Mouse (Mus musculus): ENCODE results near the gene Pclo.

Gene Pclo

GRCm38 (mm10) chr5:14514631-14515523 is at the start of gene Pclo:
Gene Pclo, plus strand, starts transcription at chr5:14514918.
- peak; percentile 90 for DNase-seq (ENCODE audit: low read depth, low spot score)

GRCm38 (mm10) chr5:14494431-14494830 is 20.3 kb upstream of the Pclo start:
- peak; percentile 87 for DNase-seq (ENCODE audit: low read depth, low spot score)

DNA sequence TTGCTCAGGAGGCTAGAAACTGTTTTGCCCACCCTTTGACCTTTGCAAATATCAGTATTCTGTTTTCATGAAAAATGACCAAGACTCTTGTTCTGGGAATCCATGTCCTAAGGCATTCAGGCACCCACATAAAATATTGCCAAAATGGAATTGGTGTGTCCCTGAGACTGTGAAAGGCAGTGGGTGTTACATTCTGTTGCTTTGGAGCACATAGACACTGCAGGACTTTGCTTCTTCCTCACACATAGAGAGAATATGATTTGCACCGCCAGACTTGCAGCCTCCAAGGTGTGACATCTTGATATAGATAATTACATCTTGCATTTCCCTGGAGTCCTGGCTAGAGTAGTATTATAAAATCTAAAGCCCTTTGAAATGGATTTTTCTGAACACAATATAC is 6.2 kb upstream of the Pclo start:
- no peak for DNase-seq (ENCODE audit: low read depth, low spot score)

DNA sequence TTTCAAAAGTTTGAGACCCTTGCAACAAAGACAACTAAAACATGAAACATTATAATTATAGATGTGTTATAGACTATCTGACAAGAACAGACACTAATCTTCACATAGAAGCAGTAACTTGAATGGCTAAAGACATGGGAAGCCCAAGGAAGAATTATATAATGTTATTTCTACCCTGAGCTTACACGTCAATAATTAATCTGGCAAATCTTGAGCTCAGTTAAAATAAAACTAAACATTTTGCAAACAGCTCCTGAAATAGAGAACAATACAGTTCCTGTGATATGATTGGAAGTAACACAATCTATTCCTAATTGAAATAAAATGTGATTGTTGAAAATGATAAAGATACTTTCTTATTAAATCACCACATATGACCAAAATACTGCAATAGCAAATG is 5.1 kb upstream of the Pclo start:
- no peak for DNase-seq (ENCODE audit: low read depth, low spot score)

DNA sequence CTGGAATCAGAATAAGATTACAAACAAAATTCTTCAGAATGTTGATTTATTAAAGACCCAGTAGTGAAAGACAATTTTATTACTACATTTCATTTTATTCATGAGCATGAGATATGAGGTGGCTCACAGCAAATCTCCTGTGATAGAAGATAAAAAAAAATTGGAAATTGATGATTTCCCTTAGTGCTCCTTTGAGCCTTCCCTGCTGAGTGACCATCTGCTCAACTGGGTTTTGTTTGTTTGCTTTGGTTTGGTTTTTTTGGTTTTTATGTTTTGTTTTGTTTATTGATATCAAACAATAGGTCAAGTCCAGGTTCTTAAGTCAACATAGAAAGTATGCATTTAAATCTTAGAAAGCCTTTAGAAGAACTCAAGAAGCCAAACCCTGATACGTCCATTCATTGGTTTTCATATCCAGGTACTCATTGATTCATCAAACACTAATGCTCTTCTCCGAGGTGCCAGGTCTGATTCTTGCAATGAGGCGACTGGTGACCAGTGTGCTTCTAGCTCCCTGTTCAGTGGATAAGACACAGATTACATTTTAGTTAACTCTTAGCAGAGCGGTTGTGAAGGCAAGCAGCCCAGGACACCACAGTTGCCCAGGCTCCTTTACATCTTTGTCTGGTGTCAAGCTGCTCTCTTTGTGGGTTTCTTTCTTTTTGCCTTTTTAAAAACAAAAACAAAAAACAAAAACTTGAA is 3.6 kb downstream of the Pclo start:
- no peak for DNase-seq (ENCODE audit: low read depth, low spot score)

- DNase-seq (ENCODE audit: low read depth, low spot score): no peak
These were observed 7.3 kb downstream of the Pclo start for GRCm38 (mm10) chr5:14522006-14522405.

GRCm38 (mm10) chr5:14526038-14526437 is 11.3 kb downstream of the Pclo start:
- DNase-seq (ENCODE audit: low read depth, low spot score): no peak

GRCm38 (mm10) chr5:14527796-14528195 is 13.1 kb downstream of the Pclo start:
- DNase-seq (ENCODE audit: low read depth, low spot score): no peak

- no peak for DNase-seq (ENCODE audit: low read depth, low spot score)
These were observed 17.2 kb downstream of the Pclo start for GRCm38 (mm10) chr5:14531906-14532305.

DNA sequence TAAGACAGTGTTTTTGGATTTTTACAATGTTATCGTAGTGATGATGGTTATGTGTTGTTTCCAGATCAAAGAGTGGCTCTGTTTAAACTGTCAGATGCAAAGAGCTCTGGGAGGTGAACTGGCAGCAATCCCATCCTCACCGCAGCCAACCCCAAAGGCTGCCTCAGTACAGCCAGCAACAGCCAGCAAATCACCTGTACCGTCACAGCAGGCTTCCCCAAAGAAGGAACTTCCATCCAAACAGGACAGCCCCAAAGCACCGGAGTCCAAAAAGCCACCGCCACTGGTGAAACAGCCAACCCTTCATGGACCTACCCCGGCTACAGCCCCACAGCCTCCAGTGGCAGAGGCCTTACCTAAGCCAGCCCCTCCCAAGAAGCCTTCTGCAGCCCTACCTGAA is 24.6 kb downstream of the Pclo start:
- no peak for DNase-seq (ENCODE audit: low read depth, low spot score)

GRCm38 (mm10) chr5:14539961-14540627 is 25.4 kb downstream of the Pclo start:
- no peak for DNase-seq (ENCODE audit: low read depth, low spot score)

DNA sequence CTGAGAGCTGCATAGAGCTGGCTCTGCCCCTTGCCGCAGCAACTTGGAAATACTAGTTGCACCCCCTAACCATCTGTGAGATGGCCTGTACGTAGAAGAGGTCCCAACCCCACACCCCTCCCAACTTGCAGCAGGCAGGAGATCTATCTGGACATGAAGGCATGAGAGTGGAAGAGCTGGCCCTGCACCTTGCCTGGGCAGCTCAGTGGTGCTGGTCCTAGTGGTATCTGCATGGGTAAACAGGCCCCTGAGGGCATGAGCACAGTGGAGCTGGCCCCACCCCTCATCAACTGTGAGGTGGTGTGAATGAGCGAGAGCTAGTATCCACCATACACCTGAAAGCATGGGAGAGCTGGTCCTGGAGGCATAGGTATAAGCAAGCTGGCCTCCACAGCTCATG is 60.9 kb downstream of the Pclo start:
- DNase-seq (ENCODE audit: low read depth, low spot score): no peak

DNA sequence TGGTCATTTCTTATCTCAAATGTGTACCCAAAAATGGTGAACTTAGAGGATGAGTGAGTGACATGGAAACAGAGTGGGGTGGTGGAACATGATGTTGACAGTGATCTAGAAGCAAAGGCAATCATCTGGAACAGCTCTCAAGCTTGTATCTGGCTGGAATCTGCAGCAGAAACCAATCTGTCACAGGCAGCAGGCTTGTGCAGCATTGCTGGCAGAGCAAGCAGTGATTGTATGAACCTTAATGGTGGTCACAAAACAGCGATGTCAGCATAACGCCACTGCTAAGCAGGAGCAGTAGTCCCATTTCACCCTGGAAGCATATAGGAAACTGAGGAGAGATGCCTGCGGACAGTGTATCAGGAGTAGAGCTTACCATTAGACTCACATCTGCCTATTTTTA is 76.8 kb downstream of the Pclo start:
- no peak for DNase-seq (ENCODE audit: low read depth, low spot score)

DNA sequence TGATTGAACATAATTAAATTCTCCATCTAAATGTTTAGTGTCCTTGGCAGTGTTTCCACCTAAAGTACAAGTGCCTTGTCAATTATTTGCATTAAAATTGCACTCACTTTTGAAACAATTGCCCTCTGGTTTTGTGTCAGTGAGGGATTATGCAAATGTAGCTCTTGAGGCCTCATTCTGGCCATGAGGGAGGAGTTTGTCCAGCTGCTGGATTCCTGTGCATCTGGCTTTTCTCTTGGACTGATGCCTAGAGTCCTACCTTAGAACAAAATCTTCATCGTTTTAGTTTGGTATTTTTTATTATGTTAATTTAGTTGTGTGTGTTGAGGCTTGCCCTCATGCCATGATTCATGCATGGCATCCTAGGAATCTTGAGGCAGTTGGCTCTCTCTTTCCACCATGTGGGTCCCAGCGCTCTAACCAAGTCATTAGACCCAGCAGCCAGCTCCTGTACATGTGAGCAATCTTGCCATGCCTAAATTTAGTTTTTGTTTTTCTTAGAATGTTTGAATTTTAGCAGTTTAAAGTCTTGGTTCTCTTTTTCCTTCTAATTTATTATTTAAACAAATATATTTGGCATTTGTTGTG is 80.8 kb downstream of the Pclo start:
- peak; percentile 16 for DNase-seq (ENCODE audit: low read depth, low spot score)

DNA sequence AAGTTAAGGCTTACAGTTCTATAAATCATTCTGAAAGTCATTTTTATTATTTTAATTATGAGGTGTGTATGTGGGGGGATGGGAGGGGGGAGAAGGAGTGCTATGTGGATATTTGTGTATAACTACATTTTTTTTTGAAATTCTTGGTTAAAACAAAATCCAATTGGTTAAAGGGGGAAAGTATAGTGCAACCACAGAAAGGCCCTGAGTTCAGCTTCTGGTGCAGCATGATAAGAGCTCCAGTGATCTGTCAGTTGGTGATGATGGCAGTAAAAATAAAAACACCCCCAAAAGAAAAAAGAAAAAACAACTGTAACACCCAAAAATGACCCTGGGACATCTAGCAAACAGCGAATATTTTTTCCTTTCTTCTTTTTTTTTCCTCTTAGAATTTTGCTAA is 93.6 kb downstream of the Pclo start:
- no peak for DNase-seq (ENCODE audit: low read depth, low spot score)

DNA sequence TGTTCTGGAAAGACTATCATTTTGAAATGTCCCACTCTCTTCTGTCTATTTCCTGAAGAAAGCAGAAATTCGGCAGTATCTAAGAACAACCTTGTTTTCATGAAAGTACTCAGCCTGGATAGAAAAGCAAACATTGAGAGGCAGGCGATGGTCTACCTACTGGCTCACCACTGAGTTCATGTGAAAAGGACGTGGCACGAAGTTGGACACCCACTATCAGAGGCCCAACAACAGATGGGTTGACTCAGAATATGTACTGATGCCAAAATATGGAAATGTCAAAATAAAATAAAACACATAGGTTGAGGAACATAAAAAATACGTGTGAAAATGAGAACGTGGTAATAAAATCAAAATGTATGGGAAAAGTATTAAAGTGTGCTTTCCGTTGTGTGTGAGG is 106.4 kb downstream of the Pclo start:
- no peak for DNase-seq (ENCODE audit: low read depth, low spot score)

DNA sequence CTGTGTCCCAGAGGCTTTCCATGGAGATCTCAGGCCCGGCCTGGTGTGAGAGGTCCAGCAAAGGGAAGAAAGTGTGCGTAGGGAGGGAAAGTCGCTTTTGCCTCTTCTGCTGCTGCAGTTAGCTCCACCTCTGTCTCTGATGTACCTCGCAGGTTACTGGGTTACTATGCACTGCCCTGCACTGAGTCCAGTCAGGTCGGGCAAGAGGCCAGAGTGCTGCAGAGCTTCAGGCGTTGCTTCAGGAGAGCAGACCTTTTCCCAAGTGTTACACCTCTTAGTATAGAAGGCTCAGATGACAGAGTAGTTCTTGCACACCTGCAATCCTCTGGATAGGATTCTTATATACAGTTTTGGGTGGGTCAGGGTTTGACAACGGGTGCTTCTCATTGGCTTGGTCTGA is 108.6 kb downstream of the Pclo start:
- no peak for DNase-seq (ENCODE audit: low read depth, low spot score)

DNA sequence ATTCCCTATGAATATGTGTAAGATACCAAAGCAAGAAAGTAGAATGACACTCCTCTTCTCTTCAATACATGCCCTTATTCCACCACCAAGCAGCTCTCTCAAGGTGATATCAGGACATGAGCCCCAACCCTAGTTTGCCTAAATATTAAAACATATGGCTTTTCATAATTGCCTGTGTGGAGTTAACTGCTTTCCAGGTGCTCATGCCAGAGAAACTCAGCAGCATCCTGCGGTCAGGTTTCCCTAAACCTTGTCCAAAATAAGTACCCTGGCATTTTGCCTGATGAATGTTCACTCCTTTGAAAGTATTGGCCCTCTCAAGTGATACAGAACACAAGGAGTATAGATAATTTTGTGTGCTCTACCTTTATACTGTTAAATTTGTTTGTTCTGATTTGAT is 126.5 kb downstream of the Pclo start:
- no peak for DNase-seq (ENCODE audit: low read depth, low spot score)

DNA sequence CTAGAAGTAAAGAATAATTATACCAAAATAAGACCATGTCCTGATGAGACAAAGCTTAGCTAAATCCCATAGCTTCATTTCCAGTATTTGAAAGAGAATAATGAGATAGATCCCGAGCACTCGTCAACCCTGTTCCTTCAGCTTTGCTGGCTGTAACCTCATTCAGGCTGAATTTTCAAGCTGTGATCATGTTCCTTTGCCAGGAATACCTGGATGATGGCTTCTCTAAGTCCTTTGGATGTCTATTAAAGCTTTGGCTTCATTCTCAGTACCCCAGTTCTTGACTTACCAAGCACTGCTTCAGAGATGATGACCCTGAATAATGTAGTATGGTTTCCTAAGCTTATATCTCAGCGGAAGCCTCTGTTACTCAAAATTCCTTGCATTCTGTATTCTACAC is 131.1 kb downstream of the Pclo start:
- DNase-seq (ENCODE audit: low read depth, low spot score): no peak

DNA sequence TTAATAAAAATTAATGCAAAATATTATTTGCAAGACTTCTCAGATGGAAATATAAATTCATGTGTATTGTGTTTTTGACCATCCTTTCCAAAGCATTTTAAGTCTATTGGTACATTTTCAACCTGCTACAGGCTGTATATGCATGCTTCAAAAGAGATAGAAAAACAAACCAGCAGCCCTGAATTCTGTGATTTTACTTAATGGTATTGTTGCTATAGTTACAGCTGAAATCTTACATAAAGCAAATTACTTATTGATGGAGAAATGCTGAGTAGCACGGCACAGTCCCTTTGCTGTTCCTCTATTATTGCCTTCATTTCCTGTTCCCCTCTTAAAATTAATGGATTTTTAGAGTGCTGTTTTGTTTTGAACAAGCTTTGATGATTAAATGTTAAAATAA is 145.9 kb downstream of the Pclo start:
- no peak for DNase-seq (ENCODE audit: low read depth, low spot score)

GRCm38 (mm10) chr5:14662180-14662579 is 147.5 kb downstream of the Pclo start:
- no peak for DNase-seq (ENCODE audit: low read depth, low spot score)

DNA sequence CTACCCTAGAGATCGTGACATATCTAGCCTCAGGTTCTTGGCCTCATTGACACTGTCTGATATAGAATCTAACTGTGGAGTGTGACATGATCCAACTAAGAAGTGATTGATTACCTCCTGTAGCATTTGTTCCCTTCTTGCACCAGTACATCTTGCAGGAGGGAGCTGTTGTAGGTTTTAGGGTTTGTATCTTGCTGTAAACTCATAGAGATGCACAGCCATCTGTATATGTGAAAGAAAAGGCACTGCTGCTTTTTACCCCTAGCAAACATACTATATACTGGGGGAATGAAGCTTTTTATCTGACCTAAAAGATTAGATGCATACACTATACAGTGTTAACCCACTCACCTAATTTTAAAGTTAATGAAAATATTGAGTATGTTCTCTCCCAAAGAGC is 147.9 kb downstream of the Pclo start:
- no peak for DNase-seq (ENCODE audit: low read depth, low spot score)

Data from R1 (cell line).